Mouse (Mus musculus): Measurements from ENCODE around the gene Calcr. TPM values are rescaled to one million over a fixed set of nuclear protein-coding genes. Genes with fewer than 3 reads are reported as not detected.
"Not testable (repeated sequence)": the region's sequence is repeated elsewhere in the genome, so short reads cannot be mapped to it uniquely, and the experiment has no call there.

The Calcr gene
- not detected for total RNA-seq (2021)

GRCm38 (mm10) chr6:3764230-3764764, at the start of gene Calcr:
TSS of gene Calcr (minus strand) at chr6:3764714.
- DNase-seq = no peak

- DNase-seq = no peak
These were observed 3.0 kb upstream of the Calcr start for GRCm38 (mm10) chr6:3767485-3767884.

- no peak for DNase-seq
These were observed 1.1 kb downstream of the Calcr start for GRCm38 (mm10) chr6:3763171-3763967.

DNA sequence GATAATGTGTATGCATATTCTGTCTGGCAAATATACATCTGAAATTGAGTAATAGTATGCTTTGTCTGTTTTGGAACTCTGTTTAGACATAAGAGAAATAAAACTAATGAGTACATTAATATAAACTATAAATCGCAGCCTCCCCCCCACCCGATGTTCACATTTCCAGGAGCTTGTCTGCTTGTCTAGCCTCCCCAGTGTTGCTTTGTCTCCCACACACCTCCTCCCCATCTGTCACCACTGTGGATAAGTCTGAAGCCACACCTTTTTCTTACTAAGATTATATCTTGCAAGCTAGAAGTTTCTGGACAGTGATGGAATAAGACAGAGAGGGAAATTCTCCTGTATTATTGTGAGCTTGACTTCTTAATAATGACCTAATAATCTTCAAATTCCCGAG, 12.9 kb downstream of the Calcr start:
- DNase-seq = no peak

- DNase-seq = no peak
These were observed 14.9 kb downstream of the Calcr start for GRCm38 (mm10) chr6:3749624-3750023.

GRCm38 (mm10) chr6:3745546-3745945, 19.0 kb downstream of the Calcr start:
- DNase-seq = no peak

GRCm38 (mm10) chr6:3741996-3742713, 22.4 kb downstream of the Calcr start:
- DNase-seq = no peak

DNA sequence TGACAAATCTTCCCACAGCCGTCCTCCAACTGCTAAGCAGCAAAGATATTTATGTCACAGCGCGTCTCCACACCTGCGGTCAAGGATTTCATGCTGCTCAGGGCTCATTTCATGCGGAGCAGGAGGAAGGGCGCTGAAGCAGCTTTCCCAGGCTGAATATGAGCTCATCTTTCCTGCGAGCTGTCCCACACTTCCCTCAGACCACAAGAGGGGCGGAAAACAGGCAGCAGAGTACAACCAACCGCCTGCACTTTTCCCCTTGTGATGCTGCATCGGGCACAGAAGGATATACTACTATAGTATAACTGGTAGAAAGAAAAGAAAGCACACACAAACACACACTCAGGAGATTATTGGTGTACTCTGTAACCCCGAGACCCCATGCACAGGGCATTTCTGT, 23.2 kb downstream of the Calcr start:
- no peak for DNase-seq

DNA sequence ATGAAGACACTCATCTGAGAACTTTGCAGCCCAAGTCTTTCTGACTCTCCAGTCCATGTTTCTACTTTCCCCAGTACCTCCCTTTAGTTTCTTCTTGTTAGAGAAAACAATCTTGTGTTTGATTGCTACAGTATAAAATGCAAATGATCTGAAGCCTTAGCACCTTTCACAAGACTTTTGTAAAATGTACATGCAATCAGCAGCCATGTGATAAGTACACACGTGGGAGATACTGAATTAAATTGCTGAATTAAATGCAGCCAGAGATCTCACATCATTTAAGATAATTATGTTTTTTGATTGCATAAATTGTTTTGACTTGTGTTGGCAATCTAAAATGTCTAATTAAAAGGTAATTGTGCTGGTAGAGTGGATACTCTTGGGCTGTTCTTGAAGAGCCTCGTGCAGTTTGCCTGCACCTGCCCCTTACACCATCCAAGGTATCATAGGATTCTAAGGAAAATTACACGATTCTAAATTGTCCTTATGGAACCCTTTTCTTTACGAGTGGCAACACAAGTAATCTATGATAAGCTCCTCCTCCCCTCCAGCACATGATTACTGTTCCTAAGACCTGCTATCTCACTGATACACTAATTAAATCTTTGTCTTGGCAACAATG, 34.2 kb downstream of the Calcr start:
- no peak for DNase-seq

DNA sequence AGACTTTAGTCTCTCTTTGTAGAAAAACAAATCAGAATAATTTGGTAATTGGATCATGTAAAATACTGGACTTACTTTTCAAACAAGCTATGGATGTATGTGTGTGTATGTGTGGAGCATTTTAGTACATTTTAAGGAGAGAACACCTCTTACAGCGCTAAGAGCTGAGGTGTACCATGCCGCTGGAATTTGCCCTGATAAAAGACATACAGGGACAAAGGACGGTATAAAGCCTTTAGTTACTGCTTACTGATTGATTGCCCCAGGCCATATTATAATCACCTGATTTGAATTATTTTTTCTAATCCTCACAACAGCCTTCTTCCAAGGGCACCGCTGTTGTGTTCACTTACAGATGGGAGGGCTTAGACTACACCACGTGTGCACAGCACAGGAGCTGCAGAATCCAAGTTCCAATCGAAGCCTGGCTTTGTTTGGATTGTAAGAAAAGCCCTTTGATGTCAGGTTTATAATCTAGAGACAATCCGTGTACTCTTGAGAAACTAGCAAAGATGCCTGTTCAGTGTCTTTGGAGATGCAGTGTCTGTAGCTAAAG, 76.3 kb downstream of the Calcr start:
- DNase-seq = no peak

DNA sequence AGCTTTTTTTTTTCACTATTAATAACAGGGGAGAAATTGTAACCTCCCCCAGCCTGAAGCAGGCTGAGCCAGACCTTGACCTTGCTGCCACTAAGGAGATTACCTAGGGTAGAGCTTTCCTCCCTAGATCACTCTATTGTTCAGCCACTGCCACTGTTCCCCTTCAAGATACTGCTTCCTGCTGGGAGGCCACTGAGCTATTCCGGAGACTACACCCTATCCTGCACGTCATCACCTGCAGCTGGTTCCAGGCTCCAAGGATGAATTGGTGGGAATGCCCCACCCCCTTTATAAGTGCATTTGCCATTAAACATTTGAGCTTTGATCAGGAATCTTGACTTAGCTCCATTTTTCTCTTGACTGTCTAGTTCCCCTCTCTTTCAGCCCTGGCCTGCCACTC, 86.2 kb downstream of the Calcr start:
- DNase-seq = not testable (repeated sequence)

- DNase-seq = no peak
These were observed 86.7 kb downstream of the Calcr start for GRCm38 (mm10) chr6:3677806-3678205.

GRCm38 (mm10) chr6:3671941-3672340, 92.6 kb downstream of the Calcr start:
- DNase-seq = not testable (repeated sequence)

DNA sequence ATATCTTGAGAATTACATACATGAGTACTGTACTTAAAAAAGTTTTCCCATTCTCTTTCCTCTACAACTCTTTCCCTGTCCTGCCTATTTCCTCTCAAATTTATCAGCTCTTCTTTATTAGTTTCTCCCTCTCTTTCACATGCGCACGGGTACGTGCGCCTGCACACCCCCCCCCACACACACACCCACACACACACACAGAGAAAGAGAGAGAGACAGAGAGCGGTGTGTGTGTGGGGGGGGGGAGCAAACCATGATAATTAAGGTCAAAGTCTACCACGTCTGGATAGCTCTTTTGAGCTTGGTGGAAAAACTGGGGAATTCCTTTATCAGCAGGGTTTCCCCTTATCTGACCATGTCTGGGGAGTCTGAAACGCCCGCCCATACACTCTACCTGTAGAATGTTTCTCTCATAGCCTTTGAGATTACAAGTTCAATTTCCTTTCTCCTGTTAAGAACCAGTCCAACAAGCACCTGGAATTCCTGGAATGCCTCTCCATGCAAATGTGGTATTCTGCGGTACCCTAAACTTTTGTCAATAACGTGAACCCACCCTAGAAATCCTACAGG, 100.3 kb downstream of the Calcr start:
- DNase-seq = no peak

GRCm38 (mm10) chr6:3658405-3658804, 106.1 kb downstream of the Calcr start:
- DNase-seq = no peak

Small RNA genes within 50 kb of the gene (microRNA-seq; reads per million reads assigned to microRNA genes)
- 0 reads per million in 2 experiments for gene Mir489
- 0 reads per million in 2 experiments for gene Mir653

Other genes starting within 250 kb of the Calcr start
- gene Tfpi2, start 224.2 kb upstream of the Calcr start, total RNA-seq (2021) = not detected
- gene Gngt1, start 229.1 kb upstream of the Calcr start, total RNA-seq (2021) = not detected
- gene Gng11, start 239.2 kb upstream of the Calcr start, total RNA-seq (2021) = 10 to 100 TPM in 1 of 2 experiments, 1 to 10 TPM in 1; 9.7 to 10.2 TPM

Measured in layer of hippocampus, postnatal 36 days (tissue).